Comparison of ENCODE assay signal across 12 mouse cellular contexts in the genomic region with DNA sequence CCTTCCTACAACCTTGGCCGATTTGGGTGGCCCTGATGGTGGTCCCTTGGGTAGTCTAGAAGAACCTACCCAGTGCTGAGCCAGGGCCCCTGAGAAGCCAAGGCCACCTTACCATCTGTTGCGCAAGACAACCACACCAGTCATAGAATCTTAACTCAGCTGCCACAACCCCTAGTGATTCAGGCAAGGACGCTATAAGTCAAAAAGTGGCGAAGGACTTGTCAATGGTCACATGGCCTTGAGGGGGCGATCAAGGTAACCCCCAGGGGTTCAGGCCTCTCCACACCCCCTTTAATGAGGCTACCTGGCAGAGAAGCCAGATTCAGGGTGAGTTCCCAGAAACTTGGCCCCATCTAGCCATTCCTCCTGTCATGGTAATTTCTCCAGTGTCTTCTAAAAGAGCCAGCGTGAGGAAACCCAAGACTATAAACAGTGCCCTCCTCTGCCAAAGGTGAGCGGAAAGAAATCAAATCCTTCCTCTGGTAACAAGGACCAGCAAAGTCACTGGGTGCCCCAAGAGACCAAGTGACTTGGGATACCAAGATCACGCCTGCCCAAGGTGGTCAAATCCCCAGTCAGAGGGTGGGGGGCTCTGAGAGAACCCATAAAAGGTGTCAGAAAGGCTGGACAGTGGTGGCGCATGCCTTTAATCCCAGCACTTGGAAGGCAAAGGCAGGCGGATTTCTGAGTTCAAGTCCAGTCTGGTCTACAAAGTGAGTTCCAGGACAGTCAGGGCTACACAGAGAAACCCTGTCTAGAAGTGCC. TPM values are rescaled to one million over a fixed set of nuclear protein-coding genes. Genes with fewer than 3 reads are reported as not detected.
DNase-seq lines count a peak whose midpoint lies in the region; ATAC-seq lines count a peak whose summit lies in the region.
"Had no signal": no experiment of that assay in that cellular context is flagged by ENCODE, and none has a peak within 500 bp of the region (broad histone marks: within the 10 kb centered on the region; RNA-seq: fewer than 3 reads in every experiment).

No protein-coding gene starts in this region.

- H3K4me3 ChIP-seq in heart, embryonic 14.5 days (ENCODE audit: control insufficient read depth in 1 of 2, insufficient read depth in 1 of 2, low read depth in 1 of 2, low read length in 2 of 2): no peak overlapping the region
- no peak overlapping the region for H3K4me3 ChIP-seq in neural tube, embryonic 13.5 days
- H3K4me3 ChIP-seq in hindbrain, embryonic 15.5 days: peak overlapping the region; percentile 83; the same call in 1 of the 2 replicates

- H3K4me2 ChIP-seq in heart, embryonic 14.5 days (ENCODE audit: low read length): peak overlapping the region; percentile 74
- H3K4me2 ChIP-seq in neural tube, embryonic 13.5 days: peak overlapping the region; percentile 66; the same call in 1 of the 2 replicates
- H3K4me2 ChIP-seq in hindbrain, embryonic 15.5 days: peak overlapping the region; percentile 72; the same call in 1 of the 2 replicates

- WGBS in heart, embryonic 14.5 days: 84% methylated on average over 10 of the region's 10 CpGs
- WGBS in neural tube, embryonic 13.5 days: 83% methylated on average over 10 of the region's 10 CpGs
- WGBS in hindbrain, embryonic 15.5 days: 83% methylated on average over 10 of the region's 10 CpGs

- peaks cover 23 to 33% of the 10 kb centered on the region in 2 experiments for H3K4me1 ChIP-seq in heart, embryonic 14.5 days (ENCODE audit: control insufficient read depth in 2 of 2, insufficient read depth in 2 of 2, low read length in 2 of 2)
- peaks cover 51% of the 10 kb centered on the region for H3K4me1 ChIP-seq in neural tube, embryonic 13.5 days (replicated peaks)
- H3K4me1 ChIP-seq in hindbrain, embryonic 15.5 days (replicated peaks): peaks cover 49% of the 10 kb centered on the region

- no peaks in the 10 kb centered on the region for H3K27me3 ChIP-seq in heart, embryonic 14.5 days (ENCODE audit: control insufficient read depth, insufficient read depth, low read length)
- H3K27me3 ChIP-seq in neural tube, embryonic 13.5 days: peaks cover 12% of the 10 kb centered on the region
- H3K27me3 ChIP-seq in hindbrain, embryonic 15.5 days: no peaks in the 10 kb centered on the region
- H3K27me3 ChIP-seq: megakaryocyte, embryonic 14.5 days; Patski had no signal

- H3K27ac ChIP-seq in heart, embryonic 14.5 days (replicated peaks in 1 of 2; ENCODE audit: control insufficient read depth in 1 of 2, insufficient read depth in 1 of 2, low read depth in 2 of 2, low read length in 2 of 2): peak overlapping the region in 1 of 2 experiments; percentile 93; a peak in 2 of 4 replicates
- no peak overlapping the region for H3K27ac ChIP-seq in neural tube, embryonic 13.5 days (replicated peaks)
- peak overlapping the region; percentile 91 for H3K27ac ChIP-seq in hindbrain, embryonic 15.5 days (replicated peaks)

- no peaks in the 10 kb centered on the region for H3K9me3 ChIP-seq in heart, embryonic 14.5 days (ENCODE audit: control insufficient read depth, low read length)
- H3K9me3 ChIP-seq in neural tube, embryonic 13.5 days: no peaks in the 10 kb centered on the region
- H3K9me3 ChIP-seq in hindbrain, embryonic 15.5 days: no peaks in the 10 kb centered on the region
- H3K9me3 ChIP-seq: megakaryocyte, embryonic 14.5 days had no signal

- no peak for ATAC-seq in heart, embryonic 14.5 days (ENCODE audit: insufficient number of reproducible peaks, insufficient read depth, low FRiP score, low read depth)
- ATAC-seq in neural tube, embryonic 13.5 days (ENCODE audit: low read depth): no peak
- no peak for ATAC-seq in hindbrain, embryonic 15.5 days (ENCODE audit: low FRiP score, low read depth)

- H3K9ac ChIP-seq in heart, embryonic 14.5 days (ENCODE audit: low read length): peak overlapping the region; percentile 70; the same call in 1 of the 2 replicates
- no peak overlapping the region for H3K9ac ChIP-seq in neural tube, embryonic 13.5 days
- H3K9ac ChIP-seq in hindbrain, embryonic 15.5 days: no peak overlapping the region

- H3K36me3 ChIP-seq in heart, embryonic 14.5 days (ENCODE audit: control insufficient read depth, insufficient read depth, low read length): peaks cover 7% of the 10 kb centered on the region; the same call in 1 of the 2 replicates
- H3K36me3 ChIP-seq in neural tube, embryonic 13.5 days: no peaks in the 10 kb centered on the region
- H3K36me3 ChIP-seq in hindbrain, embryonic 15.5 days: no peaks in the 10 kb centered on the region

- no peak for DNase-seq in heart, adult 18-20 months
- no peak for DNase-seq in neural tube, embryonic 10.5 days (ENCODE audit: extremely low spot score, low spot score)
- DNase-seq in skeletal muscle tissue, adult 2 months (ENCODE audit: low read depth, low spot score): peak; percentile 54
- no peak for DNase-seq in right cerebral cortex, postnatal 14 days
- DNase-seq in layer of hippocampus, adult 8-10 months (ENCODE audit: low spot score in 2 of 2): no peak
- DNase-seq: gastrocnemius, postnatal 14 days; kidney, postnatal 36 days had no signal

RNA-seq across cellular contexts. Expression of a gene that starts 1.1 kb away (rescaled TPM):
- 1,003 and 1,015 TPM in 2 replicates for polyA plus RNA-seq in heart, embryonic 14.5 days (2014; fragmentation: Nextera tagmentation; extraction: Ambion mirVana)
- total RNA-seq in heart, adult 18-20 months (2021): 1,000 to 10,000 TPM; 1,306 to 1,387 TPM
- 473 and 497 TPM in 2 replicates for polyA plus RNA-seq in neural tube, embryonic 13.5 days (2015; fragmentation: Nextera tagmentation; extraction: Ambion mirVana)
- polyA plus RNA-seq in hindbrain, embryonic 15.5 days (2015; fragmentation: Nextera tagmentation; extraction: Ambion mirVana): 480 TPM in 2 replicates
- total RNA-seq in layer of hippocampus, adult 8-10 months (2022): 100 to 1,000 TPM; 169 to 190 (median 176) TPM

RNA-seq across cellular contexts. Expression of a gene that starts 26.8 kb away (rescaled TPM):
- polyA plus RNA-seq in heart, embryonic 14.5 days (2014; fragmentation: Nextera tagmentation; extraction: Ambion mirVana): 24.7 and 27.2 TPM in 2 replicates
- 10 to 100 TPM; 14.3 to 17.3 TPM for total RNA-seq in heart, adult 18-20 months (2021)
- 133 and 144 TPM in 2 replicates for polyA plus RNA-seq in neural tube, embryonic 13.5 days (2015; fragmentation: Nextera tagmentation; extraction: Ambion mirVana)
- polyA plus RNA-seq in hindbrain, embryonic 15.5 days (2015; fragmentation: Nextera tagmentation; extraction: Ambion mirVana): 181 and 193 TPM in 2 replicates
- total RNA-seq in layer of hippocampus, adult 8-10 months (2022): 100 to 1,000 TPM; 144 to 156 (median 150) TPM

RNA-seq across cellular contexts. Expression of a gene that starts 50.3 kb away (rescaled TPM):
- polyA plus RNA-seq in heart, embryonic 14.5 days (2014; fragmentation: Nextera tagmentation; extraction: Ambion mirVana): 243 and 295 TPM in 2 replicates
- total RNA-seq in heart, adult 18-20 months (2021): 1 to 10 TPM; 1.6 to 2.5 TPM
- polyA plus RNA-seq in neural tube, embryonic 13.5 days (2015; fragmentation: Nextera tagmentation; extraction: Ambion mirVana): 248 and 255 TPM in 2 replicates
- polyA plus RNA-seq in hindbrain, embryonic 15.5 days (2015; fragmentation: Nextera tagmentation; extraction: Ambion mirVana): 161 and 173 TPM in 2 replicates
- 1 to 10 TPM; 4.2 to 6.6 (median 5.5) TPM for total RNA-seq in layer of hippocampus, adult 8-10 months (2022)

RNA-seq across cellular contexts. Expression of a gene that starts 53.8 kb away (rescaled TPM):
- polyA plus RNA-seq in heart, embryonic 14.5 days (2014; fragmentation: Nextera tagmentation; extraction: Ambion mirVana): 0.89 and 1.2 TPM in 2 replicates
- total RNA-seq in heart, adult 18-20 months (2021): 1 to 10 TPM in 1 of 2 experiments, under 1 TPM in 1; 0.97 to 1.4 TPM
- 4.4 and 6.0 TPM in 2 replicates for polyA plus RNA-seq in neural tube, embryonic 13.5 days (2015; fragmentation: Nextera tagmentation; extraction: Ambion mirVana)
- polyA plus RNA-seq in hindbrain, embryonic 15.5 days (2015; fragmentation: Nextera tagmentation; extraction: Ambion mirVana): 1.2 and 2.2 TPM in 2 replicates
- 10 to 100 TPM; 25.4 to 44.6 (median 32.6) TPM for total RNA-seq in layer of hippocampus, adult 8-10 months (2022)
